Mouse (Mus musculus) c-Kit-positive CD71-negative TER-119-negative erythroid progenitor cells, embryonic 14.5 days (primary cell): Measurements from ENCODE around the gene Myoc.
A peak's percentile ranks its signal among the peaks of the same experiment; 100 is the strongest.
"Not testable (repeated sequence)": the region's sequence is repeated elsewhere in the genome, so short reads cannot be mapped to it uniquely, and the experiment has no call there.

Experiments
- DNase-seq: peaks from one replicate; pipeline ENCODE4 v3.0.0-alpha.2; 2013; ENCODE audit warnings: low read depth

Myoc gene

GRCm38 (mm10) chr1:162639051-162639750 lies at the start of gene Myoc:
Myoc (plus strand) TSS chr1:162639155.
- no peak for DNase-seq

GRCm38 (mm10) chr1:162589443-162589842 lies 49.5 kb upstream of the Myoc start:
- DNase-seq, result no peak

GRCm38 (mm10) chr1:162590415-162590997 lies 48.4 kb upstream of the Myoc start:
- DNase-seq, result no peak

- no peak for DNase-seq
These were observed 41.4 kb upstream of the Myoc start for GRCm38 (mm10) chr1:162597379-162598102.

GRCm38 (mm10) chr1:162599617-162600016 lies 39.3 kb upstream of the Myoc start:
- no peak for DNase-seq

- DNase-seq, result no peak
These were observed 37.7 kb upstream of the Myoc start for GRCm38 (mm10) chr1:162601288-162601687.

GRCm38 (mm10) chr1:162608127-162608526 lies 30.8 kb upstream of the Myoc start:
- no peak for DNase-seq

- no peak for DNase-seq
These were observed 29.2 kb upstream of the Myoc start for GRCm38 (mm10) chr1:162609633-162610250.

- DNase-seq, result no peak
These were observed 27.8 kb upstream of the Myoc start for GRCm38 (mm10) chr1:162611191-162611590.

GRCm38 (mm10) chr1:162615511-162615910 lies 23.4 kb upstream of the Myoc start:
- DNase-seq, result no peak

GRCm38 (mm10) chr1:162620487-162620886 lies 18.5 kb upstream of the Myoc start:
- DNase-seq, result no peak

GRCm38 (mm10) chr1:162623895-162624294 lies 15.1 kb upstream of the Myoc start:
- DNase-seq, result no peak

- peak; percentile 56 for DNase-seq
These were observed 13.7 kb upstream of the Myoc start for GRCm38 (mm10) chr1:162625229-162625628.

GRCm38 (mm10) chr1:162627821-162628220 lies 11.1 kb upstream of the Myoc start:
- not testable (repeated sequence) for DNase-seq

- DNase-seq, result not testable (repeated sequence)
These were observed 10.6 kb upstream of the Myoc start for GRCm38 (mm10) chr1:162628326-162628725.

GRCm38 (mm10) chr1:162635291-162635931 lies 3.5 kb upstream of the Myoc start:
- DNase-seq, result not testable (repeated sequence)

- DNase-seq, result no peak
These were observed 2.4 kb upstream of the Myoc start for GRCm38 (mm10) chr1:162636516-162636915.

GRCm38 (mm10) chr1:162638535-162638934 lies 420 bp upstream of the Myoc start:
- DNase-seq, result no peak

- no peak for DNase-seq
These were observed 906 bp downstream of the Myoc start for GRCm38 (mm10) chr1:162639861-162640260.

- no peak for DNase-seq
These were observed 3.6 kb downstream of the Myoc start for GRCm38 (mm10) chr1:162642591-162642990.

GRCm38 (mm10) chr1:162643752-162644151 lies 4.8 kb downstream of the Myoc start:
- DNase-seq, result no peak

GRCm38 (mm10) chr1:162646083-162646686 lies 7.2 kb downstream of the Myoc start:
- no peak for DNase-seq
